Mouse (Mus musculus) cerebellum, postnatal 36 days (tissue): ENCODE results near the gene Olfr1417.
"Not testable (repeated sequence)": the region's sequence is repeated elsewhere in the genome, so short reads cannot be mapped to it uniquely, and the experiment has no call there.

Experiments
- DNase-seq, 2 experiments: peaks; one replicate each; pipeline ENCODE4 v3.0.0; 2021 to 2022; ENCODE audit warnings: mixed read lengths in 2 of 2

Gene Olfr1417

DNA sequence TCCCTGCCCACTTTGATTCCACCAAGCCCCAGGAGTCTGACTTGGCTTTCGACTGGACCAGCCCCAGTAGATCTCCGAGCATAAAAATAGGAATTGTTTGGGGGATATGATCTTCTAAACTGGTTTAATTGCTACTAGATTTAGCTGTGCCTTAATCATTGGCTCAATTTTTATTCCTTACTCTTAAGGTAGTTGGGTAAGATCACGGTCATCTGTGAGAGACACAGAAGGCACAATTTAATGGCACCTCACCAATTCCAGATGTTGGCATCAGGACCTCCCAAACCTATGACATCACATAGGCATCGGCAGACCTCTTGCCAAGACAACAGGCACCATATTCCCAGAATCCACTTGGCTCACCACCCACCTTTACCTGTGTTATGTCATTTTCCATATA lies at the start of gene Olfr1417:
Gene Olfr1417, minus strand, starts transcription at position 101 of the 400 bp plus-strand sequence.
- DNase-seq, result no peak

DNA sequence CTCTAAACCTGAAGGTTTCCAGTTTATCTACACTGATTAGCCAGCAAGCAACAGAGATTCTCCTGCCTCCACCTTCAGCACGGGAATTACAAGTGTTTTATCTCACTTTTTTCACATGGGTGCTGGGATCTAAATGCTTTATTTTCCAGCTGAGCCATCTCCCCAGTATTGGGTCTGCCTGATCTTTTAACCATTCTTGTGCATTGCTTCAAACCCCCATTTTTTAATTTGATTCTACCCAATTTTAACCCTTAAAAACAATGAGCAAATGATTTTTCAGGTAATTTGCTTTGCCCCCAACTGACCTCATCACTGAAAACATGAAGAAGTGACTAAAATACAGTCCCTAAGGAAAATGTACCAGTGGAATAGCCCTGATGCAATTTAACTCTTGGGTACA lies 47.2 kb upstream of the Olfr1417 start, which contains the start of gene Olfr1420:
Gene Olfr1420, plus strand, starts transcription at position 301 of the 400 bp plus-strand sequence.
- DNase-seq, result no peak

DNA sequence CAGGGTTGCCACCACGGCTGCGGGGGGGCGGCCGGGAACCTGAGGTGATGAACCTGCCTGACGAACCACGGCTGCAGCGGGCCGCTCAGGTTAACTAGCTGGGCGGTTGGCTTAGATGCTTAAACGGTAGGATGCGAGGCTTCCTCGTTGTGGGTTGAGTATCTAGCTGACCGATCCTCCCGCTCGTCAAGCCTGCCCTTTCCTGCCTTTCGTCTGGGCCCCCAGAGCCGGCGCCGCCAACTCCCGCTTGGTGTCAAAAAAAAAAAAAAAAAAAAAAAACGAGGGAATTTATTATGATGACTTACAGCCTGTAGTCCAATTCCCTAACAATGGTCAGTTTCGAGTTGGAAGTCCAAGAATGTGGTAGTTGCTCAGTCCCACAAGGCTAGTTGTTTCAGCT lies 39.4 kb upstream of the Olfr1417 start:
- not testable (repeated sequence) for DNase-seq

- no peak for DNase-seq
Measured at GRCm38 (mm10) chr19:11875006-11875405, 36.0 kb upstream of the Olfr1417 start, which contains the start of gene Olfr1419. Gene Olfr1419 (minus strand): TSS chr19:11875106.

GRCm38 (mm10) chr19:11867837-11868236 lies 28.8 kb upstream of the Olfr1417 start:
- DNase-seq, result no peak

GRCm38 (mm10) chr19:11860966-11861365 lies 21.9 kb upstream of the Olfr1417 start, which contains the start of gene Olfr1418:
Gene Olfr1418 (minus strand): TSS chr19:11861066.
- DNase-seq, result no peak

GRCm38 (mm10) chr19:11856506-11856905 lies 17.5 kb upstream of the Olfr1417 start:
- DNase-seq, result no peak

DNA sequence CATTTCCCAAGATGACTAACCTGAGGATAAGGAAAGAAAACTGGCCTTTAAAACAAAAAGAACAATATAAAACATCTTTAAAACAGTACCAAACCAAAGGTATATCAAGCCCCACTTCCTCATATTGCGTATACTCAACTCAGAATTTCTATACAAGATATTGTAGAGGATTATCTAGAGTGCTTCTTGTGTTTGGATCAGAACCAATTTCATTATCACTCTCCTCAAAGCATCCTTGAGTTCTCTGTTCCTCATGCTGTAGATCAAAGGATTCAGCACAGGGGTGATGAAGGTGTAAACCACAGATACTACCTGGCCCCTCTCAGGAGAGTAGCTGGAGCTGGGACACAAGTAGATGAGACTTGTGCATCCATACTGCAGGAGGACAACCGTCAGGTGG lies 15.8 kb upstream of the Olfr1417 start:
- DNase-seq, result no peak

- no peak for DNase-seq
Measured at GRCm38 (mm10) chr19:11852652-11853051, 13.6 kb upstream of the Olfr1417 start.

DNA sequence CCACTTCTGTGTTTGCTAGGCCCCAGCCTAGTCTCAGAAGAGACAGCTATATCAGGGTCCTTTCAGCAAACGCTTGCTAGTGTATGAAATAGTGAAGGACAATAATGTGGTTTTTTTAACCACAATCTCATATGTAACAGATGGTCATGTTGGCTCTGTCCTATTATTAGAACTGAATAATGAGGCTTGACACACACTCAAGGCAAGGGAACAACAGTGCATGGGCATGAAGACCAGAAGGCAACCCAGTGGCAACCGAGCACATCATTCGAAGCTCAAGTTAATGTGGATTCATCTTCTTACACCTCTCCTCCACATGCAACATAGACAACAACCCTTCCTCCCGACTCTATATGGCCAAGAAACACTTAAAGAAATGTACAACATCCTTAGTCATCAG lies 7.3 kb upstream of the Olfr1417 start:
- DNase-seq, result no peak

DNA sequence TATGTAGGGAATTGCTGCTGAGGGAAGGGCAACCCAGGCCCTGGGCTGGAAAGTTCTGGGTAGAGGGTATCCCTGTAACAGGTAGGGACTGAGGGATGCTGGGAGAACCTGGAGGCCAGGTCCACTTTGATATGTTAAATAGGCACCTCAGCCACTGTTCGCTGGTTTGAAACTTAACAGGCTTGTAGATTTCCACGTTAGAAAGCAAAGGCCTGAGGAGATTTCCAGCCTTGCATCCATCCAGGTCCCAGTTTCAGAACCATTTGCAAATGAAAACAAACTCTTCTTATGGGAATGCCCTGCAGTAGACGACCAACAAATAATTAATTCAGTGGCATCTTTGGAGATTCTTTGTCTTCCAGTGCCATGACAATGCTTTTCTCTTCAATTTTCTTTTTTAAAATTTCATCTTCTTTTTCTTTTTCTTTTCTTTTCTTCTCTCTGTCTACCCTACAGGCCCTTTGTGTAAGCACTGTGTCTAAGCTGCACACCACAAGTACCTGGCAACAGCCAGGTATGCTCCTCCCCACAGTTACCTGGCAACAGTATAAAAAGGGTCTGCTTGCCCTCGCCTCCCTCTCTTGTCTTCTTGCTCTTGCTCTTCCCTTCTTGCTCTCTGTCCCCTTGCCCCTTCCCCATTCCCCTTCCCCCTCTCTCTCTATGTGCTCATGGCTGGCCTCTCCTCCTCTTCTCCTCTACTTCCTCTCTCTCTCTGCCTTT lies 15.5 kb downstream of the Olfr1417 start:
- no peak for DNase-seq

DNA sequence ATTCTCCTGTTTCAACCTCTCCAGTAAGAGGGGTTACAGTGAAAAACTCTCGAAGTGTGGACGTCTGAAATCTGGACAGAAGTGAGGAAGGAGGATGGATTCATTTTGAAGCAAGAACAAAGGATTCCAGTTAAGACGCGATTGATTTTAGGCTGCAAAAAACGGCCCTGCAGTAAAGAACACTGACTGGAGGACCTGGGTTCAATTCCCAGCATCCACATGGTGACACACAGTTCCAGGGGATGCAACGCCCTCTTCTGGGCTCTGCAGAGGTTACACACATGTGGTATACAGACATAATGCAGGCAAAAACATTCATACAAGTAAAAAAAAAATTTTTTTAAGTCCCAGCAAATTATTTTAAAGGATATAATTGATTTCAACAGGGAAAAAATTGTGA lies 18.8 kb downstream of the Olfr1417 start:
- peak in 1 of 2 experiments; percentile 18 for DNase-seq

DNA sequence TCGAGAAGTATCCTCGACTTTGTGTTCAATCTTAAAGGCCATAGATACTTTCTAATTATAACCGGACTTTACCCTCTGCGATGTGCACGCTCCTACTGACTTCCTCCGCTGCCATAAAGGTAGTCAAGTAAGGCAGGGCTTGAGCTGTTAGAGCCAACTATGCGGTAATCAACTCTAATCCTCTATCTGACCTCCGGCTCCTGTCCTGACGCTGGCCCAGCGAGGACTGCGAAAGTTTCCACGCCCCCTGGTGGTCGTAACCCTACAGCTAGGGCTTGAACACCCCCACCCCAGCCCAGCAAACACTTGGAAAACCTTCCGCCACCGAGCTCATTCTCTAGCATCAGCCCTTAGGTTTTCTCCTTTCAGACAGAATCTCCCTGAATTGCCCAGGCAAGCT lies 19.2 kb downstream of the Olfr1417 start:
- DNase-seq, result peak; percentile 68 to 74

DNA sequence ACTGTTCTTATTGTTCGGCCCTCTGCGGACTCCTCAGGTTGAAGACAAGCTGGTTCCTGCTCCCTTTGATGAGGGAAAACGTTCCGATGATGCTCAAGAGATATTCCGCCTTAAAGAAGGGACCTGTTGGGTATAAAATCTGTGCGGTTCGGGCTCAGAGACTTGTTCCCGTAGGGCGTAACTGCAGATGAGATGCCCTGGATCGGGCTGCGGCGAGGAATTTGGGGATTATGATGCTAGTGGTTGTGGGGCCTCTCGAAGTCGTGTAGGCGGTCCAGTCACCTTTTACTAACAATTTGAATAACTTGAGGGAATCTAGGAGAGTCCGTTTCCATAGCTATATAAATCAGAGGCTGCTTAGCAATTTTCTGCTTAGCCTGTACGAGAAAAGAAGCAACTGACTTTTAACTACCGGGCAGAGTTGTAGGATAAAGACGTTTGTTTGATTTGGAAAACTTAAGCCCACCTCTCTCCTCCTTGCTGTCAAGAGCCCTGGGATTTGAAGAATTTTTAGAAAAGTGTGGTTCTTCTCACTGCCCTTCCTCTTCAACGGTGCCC lies 19.8 kb downstream of the Olfr1417 start, which contains the start of gene Stx3:
Gene Stx3, minus strand, starts transcription at position 261 of the 558 bp plus-strand sequence.
- peak in 1 of 2 experiments; percentile 27 for DNase-seq

- peak; percentile 70 to 81 for DNase-seq
Measured at GRCm38 (mm10) chr19:11818199-11819142, 20.5 kb downstream of the Olfr1417 start.

DNA sequence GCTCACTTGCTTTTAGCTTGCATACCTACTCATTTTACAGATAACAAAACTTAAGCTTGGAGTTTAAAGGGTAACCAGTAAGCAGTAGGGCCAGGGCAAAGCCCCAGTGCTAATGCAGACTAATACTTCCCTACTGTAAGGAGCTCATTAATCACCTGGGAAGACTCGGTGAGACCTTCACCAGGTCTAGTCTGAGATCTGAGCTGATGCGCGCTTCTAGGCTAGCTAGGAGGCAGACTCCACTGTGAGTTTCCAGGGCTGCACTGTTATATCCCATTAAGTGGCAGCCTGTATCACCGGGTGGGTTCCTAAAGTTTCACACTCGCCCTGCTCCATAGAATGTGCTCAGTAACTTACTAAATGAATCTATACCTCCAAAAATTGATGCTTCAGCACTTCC lies 21.4 kb downstream of the Olfr1417 start:
- DNase-seq, result no peak

DNA sequence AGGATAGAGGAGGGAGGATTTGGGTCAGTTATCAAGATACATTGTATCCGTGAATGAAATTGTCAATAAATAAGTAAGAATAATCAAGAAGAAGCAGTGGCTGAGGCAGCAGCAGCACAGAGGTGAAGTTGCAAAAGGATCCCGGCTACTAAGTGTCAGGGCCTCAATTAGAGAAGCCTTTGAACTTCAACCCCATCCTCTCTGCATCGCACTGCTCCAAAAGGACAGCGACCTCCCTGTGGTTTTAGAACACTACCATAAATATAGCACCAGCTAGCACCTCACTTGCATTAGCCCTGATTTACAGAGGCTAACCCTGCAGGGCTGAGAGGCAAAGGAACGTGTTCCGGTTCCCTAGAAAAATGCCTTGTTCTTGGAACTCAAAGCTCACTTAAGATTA lies 22.3 kb downstream of the Olfr1417 start:
- no peak for DNase-seq

GRCm38 (mm10) chr19:11814742-11815333 lies 24.2 kb downstream of the Olfr1417 start:
- DNase-seq, result no peak

- no peak for DNase-seq
Measured at GRCm38 (mm10) chr19:11813649-11814048, 25.4 kb downstream of the Olfr1417 start.

- DNase-seq, result no peak
Measured at GRCm38 (mm10) chr19:11813136-11813535, 25.9 kb downstream of the Olfr1417 start.

GRCm38 (mm10) chr19:11811688-11812365 lies 27.2 kb downstream of the Olfr1417 start:
- no peak for DNase-seq

GRCm38 (mm10) chr19:11810856-11811255 lies 28.2 kb downstream of the Olfr1417 start:
- no peak for DNase-seq
